Mouse (Mus musculus): ENCODE measurements at regions not wholly inside any gene's neighbourhood (a gene's known extent, or its start where the extent isn't known, plus 50 kb on each side); places are given as distances from the start of the nearest gene placed in this dataset.

DNA sequence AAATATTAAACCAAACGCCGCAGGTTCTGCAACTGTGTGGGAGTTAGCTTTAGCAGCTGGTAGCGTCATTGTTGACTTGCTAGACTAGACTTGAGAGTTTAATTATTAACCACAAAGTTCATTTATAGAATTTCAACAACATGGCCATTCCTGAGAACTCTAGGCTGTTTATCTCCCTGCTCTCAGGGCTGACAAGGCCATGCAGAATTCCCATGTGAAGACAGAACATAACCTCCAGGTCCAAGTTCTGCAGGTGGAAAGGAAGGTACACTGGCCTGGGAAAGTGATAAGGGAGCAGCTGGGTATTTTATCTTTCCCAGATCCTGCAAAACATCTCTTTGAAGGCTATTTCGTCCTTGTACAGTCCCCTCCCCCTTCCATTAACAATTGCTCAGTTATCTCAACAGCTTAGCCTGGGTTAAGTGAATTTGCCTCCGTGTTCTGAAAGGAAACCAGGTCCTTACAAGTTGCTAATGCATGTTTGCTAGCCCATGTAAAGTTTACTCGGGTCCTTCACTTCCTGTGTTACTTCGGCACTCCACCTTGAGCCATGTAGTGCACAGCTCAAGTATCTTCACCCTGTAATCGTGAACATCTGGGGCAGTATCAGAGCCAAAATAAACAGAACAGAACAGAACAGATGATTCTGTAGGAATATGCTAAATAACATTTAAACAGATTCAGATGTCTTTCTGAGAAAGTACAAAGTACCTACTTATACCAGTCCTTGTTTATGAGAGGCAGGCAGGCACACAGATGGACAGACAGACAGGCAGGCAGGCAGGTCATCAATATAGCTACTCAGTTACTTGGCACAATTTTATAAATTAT is 537.0 kb upstream of the N6amt1 start:
- DNase-seq (ENCODE audit: low read depth in 3 of 3, low spot score in 3 of 3) (peak in 2 of 3 experiments; percentile 3 to 16), ATAC-seq (ENCODE audit: insufficient read depth) (peak; percentile 69; the same call in 1 of the 2 replicates)
- Histone ChIP-seq H3K4me2 (ENCODE audit: low read depth) (peak overlapping the region; percentile 24), H3K9me3 (ENCODE audit: control insufficient read depth, low read length) (no peaks in the 10 kb centered on the region), H3K27me3 (ENCODE audit: control insufficient read depth, insufficient read depth, low read length) (no peaks in the 10 kb centered on the region), H3K4me3 (ENCODE audit: insufficient read depth in 1 of 2, low read depth in 2 of 2, low read length in 2 of 2) (no peak overlapping the region), H3K4me1 (replicated peaks; ENCODE audit: control insufficient read depth in 2 of 2, insufficient read depth in 2 of 2, low read length in 1 of 2) (no peaks in the 10 kb centered on the region), H3K36me3 (replicated peaks; ENCODE audit: control insufficient read depth, insufficient read depth, low read depth) (no peaks in the 10 kb centered on the region), H3K9ac (replicated peaks) (no peak overlapping the region), H3K27ac (no peak overlapping the region)
- TF ChIP-seq EP300 (IDR thresholded peaks at IDR 0.05; ENCODE audit: low read depth) (no peak), CTCF (IDR thresholded peaks at IDR 0.05; ENCODE audit: low read depth) (no peak)
- WGBS (ENCODE audit: insufficient replicate concordance): 37% methylated on average over 8 of the region's 8 CpGs

DNA sequence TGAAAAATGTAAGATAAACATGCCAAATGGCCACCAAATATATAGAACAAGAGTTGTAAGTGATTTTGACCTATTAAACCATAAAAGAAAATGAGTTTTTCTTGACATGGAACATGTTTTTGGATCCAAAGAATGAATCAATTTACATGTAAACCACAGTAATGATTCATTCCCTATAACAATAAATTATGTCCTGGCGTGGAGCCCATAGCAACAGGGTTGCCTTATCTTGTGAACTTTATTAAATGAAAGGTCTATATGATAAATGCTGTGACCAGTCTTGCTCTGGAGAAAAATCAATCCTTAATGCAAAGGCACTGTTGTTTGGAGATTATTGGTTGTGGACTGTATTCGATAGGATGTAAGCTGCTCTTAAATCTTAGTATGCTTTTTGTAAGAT is 538.0 kb upstream of the N6amt1 start:
- no peak overlapping the region for H3K4me3 ChIP-seq (ENCODE audit: insufficient read depth in 1 of 2, low read depth in 2 of 2, low read length in 2 of 2)
- no peak for DNase-seq (ENCODE audit: low read depth in 3 of 3, low spot score in 3 of 3)
- WGBS (ENCODE audit: insufficient replicate concordance): 40% methylated on average over 2 of the region's 2 CpGs
- no peaks in the 10 kb centered on the region for H3K27me3 ChIP-seq (ENCODE audit: control insufficient read depth, insufficient read depth, low read length)
- no peak for ATAC-seq (ENCODE audit: insufficient read depth)
- no peak for TF ChIP-seq CTCF (IDR thresholded peaks at IDR 0.05; ENCODE audit: low read depth)
- no peak for TF ChIP-seq EP300 (IDR thresholded peaks at IDR 0.05; ENCODE audit: low read depth)
- no peaks in the 10 kb centered on the region for H3K4me1 ChIP-seq (replicated peaks; ENCODE audit: control insufficient read depth in 2 of 2, insufficient read depth in 2 of 2, low read length in 1 of 2)
- no peak overlapping the region for H3K9ac ChIP-seq (replicated peaks)
- H3K4me2 ChIP-seq (ENCODE audit: low read depth): no peak overlapping the region
- H3K9me3 ChIP-seq (ENCODE audit: control insufficient read depth, low read length): no peaks in the 10 kb centered on the region
- H3K27ac ChIP-seq: no peak overlapping the region
- H3K36me3 ChIP-seq (replicated peaks; ENCODE audit: control insufficient read depth, insufficient read depth, low read depth): no peaks in the 10 kb centered on the region

DNA sequence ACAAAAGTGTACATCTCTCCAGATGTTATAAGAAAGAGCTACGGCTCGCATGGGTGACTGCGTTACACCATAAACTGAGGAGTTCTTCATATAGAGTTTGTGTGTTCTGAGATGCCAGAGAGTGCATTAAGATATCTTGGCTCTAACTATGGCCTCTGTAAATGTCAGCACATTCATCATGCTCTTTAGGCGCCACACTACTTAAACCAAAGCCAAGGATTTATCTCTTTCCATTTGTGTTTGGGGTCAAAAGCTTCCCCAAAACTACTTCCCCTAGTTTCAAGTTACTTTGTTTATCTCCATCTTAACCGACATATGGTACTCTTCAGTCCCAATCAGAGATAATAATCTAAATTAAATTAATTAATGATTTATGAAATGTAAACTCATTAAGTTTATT is 541.3 kb upstream of the N6amt1 start:
- Histone ChIP-seq H3K9ac (replicated peaks) (no peak overlapping the region), H3K9me3 (ENCODE audit: control insufficient read depth, low read length) (no peaks in the 10 kb centered on the region), H3K4me2 (ENCODE audit: low read depth) (no peak overlapping the region), H3K4me3 (ENCODE audit: insufficient read depth in 1 of 2, low read depth in 2 of 2, low read length in 2 of 2) (no peak overlapping the region), H3K4me1 (replicated peaks; ENCODE audit: control insufficient read depth in 2 of 2, insufficient read depth in 2 of 2, low read length in 1 of 2) (no peaks in the 10 kb centered on the region), H3K27me3 (ENCODE audit: control insufficient read depth, insufficient read depth, low read length) (no peaks in the 10 kb centered on the region), H3K27ac (no peak overlapping the region), H3K36me3 (replicated peaks; ENCODE audit: control insufficient read depth, insufficient read depth, low read depth) (no peaks in the 10 kb centered on the region)
- WGBS (ENCODE audit: insufficient replicate concordance): 60% methylated on average over 5 of the region's 5 CpGs
- TF ChIP-seq EP300 (IDR thresholded peaks at IDR 0.05; ENCODE audit: low read depth) (no peak), CTCF (IDR thresholded peaks at IDR 0.05; ENCODE audit: low read depth) (no peak)
- DNase-seq (ENCODE audit: low read depth in 3 of 3, low spot score in 3 of 3) (no peak), ATAC-seq (ENCODE audit: insufficient read depth) (no peak)

DNA sequence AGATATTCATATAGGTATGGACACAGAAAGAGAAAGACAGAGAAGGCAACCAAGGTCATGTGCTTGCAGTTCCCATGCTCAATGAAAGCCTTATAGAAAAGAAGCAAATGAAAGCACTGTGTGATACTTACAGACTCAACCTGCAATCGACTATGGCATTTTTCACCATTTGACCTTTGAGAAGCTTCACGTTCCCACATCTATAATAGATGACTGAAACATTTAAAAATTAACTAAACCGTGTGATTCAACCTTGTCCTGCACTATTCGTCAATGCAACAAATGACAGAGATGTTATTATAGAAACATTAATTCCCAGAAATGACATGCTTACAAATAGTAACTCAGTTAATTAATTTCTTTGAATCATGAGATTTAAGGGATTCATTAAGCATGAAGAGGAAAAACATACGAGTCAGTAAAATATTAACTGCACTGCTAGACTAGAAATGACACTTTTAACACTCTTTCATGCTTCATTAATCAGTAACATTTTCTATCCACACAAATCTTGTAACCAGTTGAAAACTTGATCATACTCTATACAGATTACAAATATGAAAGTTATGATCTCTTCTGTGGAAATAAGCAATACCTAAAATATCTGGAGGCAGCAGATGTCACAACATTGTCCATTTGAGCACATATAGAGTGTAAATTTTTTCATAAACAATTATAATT is 545.2 kb upstream of the N6amt1 start:
- Histone ChIP-seq H3K27ac (no peak overlapping the region), H3K9ac (replicated peaks) (no peak overlapping the region), H3K36me3 (replicated peaks; ENCODE audit: control insufficient read depth, insufficient read depth, low read depth) (no peaks in the 10 kb centered on the region), H3K9me3 (ENCODE audit: control insufficient read depth, low read length) (no peaks in the 10 kb centered on the region), H3K4me1 (replicated peaks; ENCODE audit: control insufficient read depth in 2 of 2, insufficient read depth in 2 of 2, low read length in 1 of 2) (no peaks in the 10 kb centered on the region), H3K4me3 (ENCODE audit: insufficient read depth in 1 of 2, low read depth in 2 of 2, low read length in 2 of 2) (no peak overlapping the region), H3K4me2 (ENCODE audit: low read depth) (no peak overlapping the region), H3K27me3 (ENCODE audit: control insufficient read depth, insufficient read depth, low read length) (no peaks in the 10 kb centered on the region)
- ATAC-seq (ENCODE audit: insufficient read depth) (no peak), DNase-seq (ENCODE audit: low read depth in 3 of 3, low spot score in 3 of 3) (no peak)
- 49% methylated on average over 5 of the region's 5 CpGs for WGBS (ENCODE audit: insufficient replicate concordance)
- no peak for TF ChIP-seq CTCF (IDR thresholded peaks at IDR 0.05; ENCODE audit: low read depth)
- no peak for TF ChIP-seq EP300 (IDR thresholded peaks at IDR 0.05; ENCODE audit: low read depth)

DNA sequence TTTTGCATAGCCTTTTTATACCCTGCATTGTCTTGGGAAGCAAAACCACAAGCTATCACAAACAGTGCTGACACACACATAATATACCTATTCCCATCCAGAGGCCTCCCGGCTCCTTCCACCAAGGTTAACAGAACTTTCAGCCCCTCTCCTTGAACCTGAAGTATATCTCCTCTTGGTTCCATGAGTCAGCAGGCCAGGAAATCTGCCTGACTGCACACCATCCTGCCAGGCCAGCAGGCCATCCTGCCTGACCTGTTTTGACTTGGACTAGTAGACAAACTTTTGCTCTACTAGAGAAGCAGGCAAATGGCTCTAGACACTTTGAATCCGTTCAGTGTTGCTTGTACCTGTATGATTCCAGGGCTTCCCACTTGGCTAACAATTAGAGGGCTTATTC is 547.6 kb upstream of the N6amt1 start:
- Histone ChIP-seq H3K27ac (no peak overlapping the region), H3K9me3 (ENCODE audit: control insufficient read depth, low read length) (no peaks in the 10 kb centered on the region), H3K27me3 (ENCODE audit: control insufficient read depth, insufficient read depth, low read length) (no peaks in the 10 kb centered on the region), H3K4me3 (ENCODE audit: insufficient read depth in 1 of 2, low read depth in 2 of 2, low read length in 2 of 2) (no peak overlapping the region), H3K9ac (replicated peaks) (no peak overlapping the region), H3K4me1 (replicated peaks; ENCODE audit: control insufficient read depth in 2 of 2, insufficient read depth in 2 of 2, low read length in 1 of 2) (no peaks in the 10 kb centered on the region), H3K36me3 (replicated peaks; ENCODE audit: control insufficient read depth, insufficient read depth, low read depth) (no peaks in the 10 kb centered on the region), H3K4me2 (ENCODE audit: low read depth) (no peak overlapping the region)
- WGBS (ENCODE audit: insufficient replicate concordance): 44% methylated on average over 2 of the region's 2 CpGs
- ATAC-seq (ENCODE audit: insufficient read depth): no peak
- no peak for DNase-seq (ENCODE audit: low read depth in 3 of 3, low spot score in 3 of 3)
- TF ChIP-seq CTCF (IDR thresholded peaks at IDR 0.05; ENCODE audit: low read depth) (no peak), EP300 (IDR thresholded peaks at IDR 0.05; ENCODE audit: low read depth) (no peak)

Data from liver, embryonic 14.5 days (tissue).